Mouse (Mus musculus) layer of hippocampus, postnatal 10 days (tissue): ENCODE data around the gene Ddr2. TPM values are rescaled to one million over a fixed set of nuclear protein-coding genes. Genes with fewer than 3 reads are reported as not detected.

ENCODE experiments used
- DNase-seq, 2 experiments: peaks; one replicate each; pipeline ENCODE4 v3.0.0; 2021; ENCODE audit warnings: low spot score in 2 of 2
- long read RNA-seq: library from polyadenylated mRNA; stranded (forward); transcript quantifications from one replicate; pipeline ENCODE4 v2.0.0, GENCODE M21; 2023
- total RNA-seq, 2 experiments: library from RNA; stranded (reverse); gene quantifications; 2 replicates each; pipeline ENCODE4 v1.2.3; 2021

Ddr2 gene
- total RNA-seq, result 1 to 10 TPM; 7.4 to 7.7 TPM
- long read RNA-seq, result 0 reads

- DNase-seq, result peak; percentile 16 to 31
Measured at GRCm38 (mm10) chr1:170110516-170111332, at the start of gene Ddr2. TSS of gene Ddr2 (minus strand) at chr1:170110762.

- DNase-seq, result no peak
Measured at GRCm38 (mm10) chr1:170159707-170160106, 49.1 kb upstream of the Ddr2 start.

GRCm38 (mm10) chr1:170155761-170156160, 45.2 kb upstream of the Ddr2 start:
- DNase-seq, result no peak

- DNase-seq, result no peak
Measured at GRCm38 (mm10) chr1:170155298-170155697, 44.7 kb upstream of the Ddr2 start.

GRCm38 (mm10) chr1:170153986-170154385, 43.4 kb upstream of the Ddr2 start:
- no peak for DNase-seq

GRCm38 (mm10) chr1:170152552-170152951, 42.0 kb upstream of the Ddr2 start:
- no peak for DNase-seq

- DNase-seq, result no peak
Measured at GRCm38 (mm10) chr1:170150870-170151269, 40.3 kb upstream of the Ddr2 start.

- DNase-seq, result no peak
Measured at GRCm38 (mm10) chr1:170149756-170150155, 39.2 kb upstream of the Ddr2 start.

- no peak for DNase-seq
Measured at GRCm38 (mm10) chr1:170148536-170148935, 38.0 kb upstream of the Ddr2 start.

GRCm38 (mm10) chr1:170147651-170148448, 37.3 kb upstream of the Ddr2 start:
- DNase-seq, result no peak

- DNase-seq, result no peak
Measured at GRCm38 (mm10) chr1:170145606-170146005, 35.0 kb upstream of the Ddr2 start.

- DNase-seq, result no peak
Measured at GRCm38 (mm10) chr1:170142256-170142871, 31.8 kb upstream of the Ddr2 start.

- no peak for DNase-seq
Measured at GRCm38 (mm10) chr1:170141626-170142025, 31.1 kb upstream of the Ddr2 start.

GRCm38 (mm10) chr1:170136351-170137009, 25.9 kb upstream of the Ddr2 start:
- peak; percentile 56 to 71 for DNase-seq

- no peak for DNase-seq
Measured at GRCm38 (mm10) chr1:170134264-170134663, 23.7 kb upstream of the Ddr2 start.

- no peak for DNase-seq
Measured at GRCm38 (mm10) chr1:170130962-170131361, 20.4 kb upstream of the Ddr2 start.

GRCm38 (mm10) chr1:170124644-170125043, 14.1 kb upstream of the Ddr2 start:
- no peak for DNase-seq

GRCm38 (mm10) chr1:170113616-170114015, 3.1 kb upstream of the Ddr2 start:
- DNase-seq, result no peak

GRCm38 (mm10) chr1:170112261-170112660, 1.7 kb upstream of the Ddr2 start:
- DNase-seq, result no peak

- no peak for DNase-seq
Measured at GRCm38 (mm10) chr1:170111651-170112226, 1.2 kb upstream of the Ddr2 start.
